Mouse (Mus musculus) erythroblast, embryonic 14.5 days (primary cell): Measurements from ENCODE around the gene Ky.

Experiments
- GATA1 ChIP-seq: IDR thresholded peaks from 2 replicates; pipeline ENCODE4 v1.6.1; 2012; ENCODE audit warnings: low read length, inconsistent platforms, mixed read lengths
- TAL1 ChIP-seq: IDR thresholded peaks from 3 replicates; pipeline ENCODE4 v1.6.1; 2012; ENCODE audit warnings: low read length, inconsistent platforms, mixed read lengths

DNA sequence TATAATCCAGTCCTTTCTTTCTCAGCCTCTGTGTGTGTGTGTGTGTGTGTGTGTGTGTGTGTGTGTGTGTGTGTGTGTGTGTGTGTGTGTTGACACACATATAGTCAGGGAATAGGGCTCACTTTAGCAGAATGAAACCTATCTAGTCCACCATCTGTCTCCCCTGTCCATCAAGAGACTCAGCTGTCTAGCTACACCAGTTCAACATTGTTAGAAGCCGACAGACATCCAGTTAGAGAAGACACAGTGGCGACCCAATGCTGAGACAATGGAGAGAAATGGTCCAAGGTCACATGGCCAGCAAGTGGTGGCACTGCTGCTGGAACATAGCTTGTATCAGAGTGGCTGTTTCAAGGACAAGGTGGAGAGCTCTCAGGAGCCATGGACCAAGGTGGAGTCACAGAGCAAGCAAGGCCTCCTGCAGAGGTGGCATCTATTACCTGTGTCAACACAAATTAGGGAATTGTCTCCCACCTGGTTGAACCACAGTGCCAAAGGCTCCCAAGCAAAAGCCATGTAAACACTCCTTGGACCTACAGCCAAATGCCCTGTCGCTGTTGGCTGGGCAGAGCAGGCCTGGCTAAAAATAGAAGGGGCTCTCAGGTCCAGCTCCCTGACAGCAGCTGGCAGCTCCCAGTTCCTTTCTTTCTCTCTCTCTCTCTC lies 703 bp upstream of the Ky start:
- TF ChIP-seq GATA1 (no peak), TAL1 (no peak)
